Mouse (Mus musculus): ENCODE data around the gene Gm20388.

Gm20388 gene

GRCm38 (mm10) chr8:122005422-122006204 is 2095.0 kb downstream of the Gm20388 start:
- no peak for DNase-seq

DNA sequence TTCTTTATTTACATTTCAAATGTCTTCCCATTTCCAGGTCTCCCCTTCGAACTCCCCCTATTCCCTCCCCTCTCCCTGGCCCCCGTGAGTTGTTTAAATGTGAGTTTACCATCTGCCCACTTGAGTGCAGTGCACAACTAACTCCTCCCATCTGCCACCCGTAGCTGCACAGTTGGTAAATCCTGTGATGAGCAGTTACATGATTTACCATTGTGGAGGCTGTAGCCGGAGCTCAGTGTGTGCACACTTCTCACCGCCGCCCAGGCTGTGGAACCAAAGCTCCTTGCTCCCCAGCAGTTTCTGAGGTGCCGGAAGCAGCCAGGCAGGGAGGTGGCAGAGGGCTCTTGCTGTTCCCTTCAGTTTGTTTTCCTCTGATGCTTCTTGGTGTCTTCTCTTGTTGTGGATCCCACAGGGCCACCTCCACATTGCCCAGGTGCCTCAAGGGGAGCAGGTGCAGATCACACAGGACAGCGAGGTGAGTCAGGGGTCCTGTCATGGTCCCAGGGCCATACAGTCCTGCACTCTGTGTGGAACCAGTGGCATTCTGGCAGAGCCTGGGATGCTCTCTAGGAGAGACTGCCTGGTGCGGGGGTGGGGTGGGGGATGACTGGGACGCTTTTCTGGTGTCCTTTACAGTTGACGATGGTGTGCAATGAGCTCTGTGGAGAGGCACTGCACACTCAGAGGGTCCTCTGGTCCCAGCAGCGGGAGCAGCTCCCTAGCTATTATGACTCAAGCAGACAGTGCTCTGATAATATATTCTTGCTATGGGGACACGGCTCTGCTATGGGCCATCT is 2096.2 kb downstream of the Gm20388 start:
- DNase-seq = no peak

- no peak for DNase-seq
Observed at GRCm38 (mm10) chr8:122008395-122008794, 2097.8 kb downstream of the Gm20388 start.

DNA sequence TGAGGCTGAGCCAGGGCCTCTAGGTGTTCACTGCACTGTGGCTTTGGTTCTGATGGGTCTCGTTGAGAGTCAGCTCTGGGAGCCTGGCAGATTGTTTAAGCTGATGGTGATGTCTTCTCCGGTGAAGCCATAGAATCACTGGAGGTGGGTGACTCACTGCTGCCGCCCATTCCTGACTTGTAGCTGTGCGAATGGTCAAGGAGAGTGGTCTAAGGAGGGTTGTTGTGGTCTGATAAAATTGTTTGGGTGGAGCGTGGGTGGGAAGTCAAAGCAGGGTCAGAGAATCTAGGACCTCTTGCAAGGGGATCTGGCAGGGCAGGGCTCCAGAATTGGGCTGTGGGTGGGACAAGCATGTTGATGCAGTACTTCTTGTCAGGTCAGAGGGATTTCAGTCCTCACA is 2100.0 kb downstream of the Gm20388 start:
- no peak for DNase-seq

- DNase-seq = no peak
Observed at GRCm38 (mm10) chr8:122011066-122011588, 2100.5 kb downstream of the Gm20388 start.

- DNase-seq = no peak
Observed at GRCm38 (mm10) chr8:122014606-122015005, 2104.0 kb downstream of the Gm20388 start.

- DNase-seq = no peak
Observed at GRCm38 (mm10) chr8:122018046-122018831, 2107.6 kb downstream of the Gm20388 start.

DNA sequence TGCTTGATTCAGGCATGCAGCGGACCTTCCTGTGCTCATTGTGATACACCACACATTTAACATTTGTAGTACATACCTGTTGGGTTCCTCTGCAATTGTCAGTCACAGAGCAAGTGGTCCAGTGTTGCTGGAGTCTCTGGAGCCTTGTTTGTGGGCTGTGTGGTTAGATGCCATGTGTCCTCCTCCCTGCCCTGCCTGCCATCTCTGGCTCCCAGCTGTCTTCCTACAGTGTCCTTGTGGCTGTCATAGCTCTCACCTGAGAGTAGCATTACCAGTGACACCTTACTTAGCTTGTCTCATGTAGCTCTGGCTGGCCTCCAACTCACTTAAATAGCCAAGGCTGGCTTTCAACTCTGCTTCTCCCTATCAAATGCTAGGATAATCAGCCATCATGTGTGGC is 2108.5 kb downstream of the Gm20388 start:
- no peak for DNase-seq

DNA sequence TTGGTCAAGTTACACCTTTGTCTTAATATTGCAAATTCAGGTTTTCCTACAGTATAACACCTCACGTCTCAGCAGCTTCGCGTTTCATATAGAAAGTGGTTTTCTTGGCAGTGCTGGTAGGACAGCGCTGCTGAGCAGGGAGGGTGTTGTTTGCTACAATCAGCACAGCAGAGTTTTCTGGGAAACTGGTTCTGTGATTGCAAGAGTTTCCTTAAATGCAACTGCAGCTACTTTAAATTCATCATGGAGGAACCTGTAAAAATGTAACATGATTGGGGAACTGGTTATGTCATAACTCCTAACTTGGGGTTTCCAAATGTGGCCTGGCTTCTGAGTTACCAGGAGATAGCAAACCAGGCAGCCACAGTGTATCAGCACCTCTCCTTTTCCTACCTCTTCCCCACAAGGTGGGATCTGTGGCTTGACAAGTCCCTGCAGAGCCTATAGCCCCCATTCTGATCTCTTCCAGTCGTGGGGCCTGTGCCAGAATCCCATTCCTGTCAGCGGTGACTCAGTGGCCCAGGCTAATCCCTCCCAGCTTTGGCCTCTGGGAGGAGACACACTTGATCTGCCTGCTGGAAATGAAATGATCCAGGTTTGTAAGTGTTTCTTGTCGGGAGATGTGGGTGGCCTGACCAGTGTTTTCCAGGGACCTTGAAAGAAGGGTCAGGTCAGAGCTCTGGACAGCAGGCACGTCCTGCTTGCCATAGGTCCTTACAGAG is 2109.6 kb downstream of the Gm20388 start:
- no peak for DNase-seq

- no peak for DNase-seq
Observed at GRCm38 (mm10) chr8:122021725-122022124, 2111.1 kb downstream of the Gm20388 start.

- DNase-seq = no peak
Observed at GRCm38 (mm10) chr8:122022274-122022673, 2111.6 kb downstream of the Gm20388 start.

GRCm38 (mm10) chr8:122022705-122023104 is 2112.1 kb downstream of the Gm20388 start:
- DNase-seq = no peak

DNA sequence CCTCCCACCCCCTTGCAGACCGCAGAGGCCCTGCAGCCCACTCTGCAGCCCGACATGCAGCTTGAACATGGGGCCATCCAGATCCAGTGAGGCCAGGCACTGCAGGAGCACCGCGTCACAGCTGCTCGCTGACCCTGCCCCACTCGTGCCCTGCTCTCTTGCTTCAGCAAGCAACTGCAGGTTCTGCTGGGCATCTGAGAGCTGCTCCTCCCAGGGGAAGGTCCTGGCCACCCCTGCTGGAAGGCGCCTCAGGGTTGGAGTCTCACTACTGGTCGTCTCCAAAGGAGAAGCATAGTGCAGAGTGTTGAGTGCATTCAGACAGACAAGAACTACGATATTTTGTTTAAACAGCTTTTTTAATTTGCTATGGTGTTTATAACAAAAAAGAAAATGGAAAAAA is 2114.9 kb downstream of the Gm20388 start:
- DNase-seq = no peak

DNA sequence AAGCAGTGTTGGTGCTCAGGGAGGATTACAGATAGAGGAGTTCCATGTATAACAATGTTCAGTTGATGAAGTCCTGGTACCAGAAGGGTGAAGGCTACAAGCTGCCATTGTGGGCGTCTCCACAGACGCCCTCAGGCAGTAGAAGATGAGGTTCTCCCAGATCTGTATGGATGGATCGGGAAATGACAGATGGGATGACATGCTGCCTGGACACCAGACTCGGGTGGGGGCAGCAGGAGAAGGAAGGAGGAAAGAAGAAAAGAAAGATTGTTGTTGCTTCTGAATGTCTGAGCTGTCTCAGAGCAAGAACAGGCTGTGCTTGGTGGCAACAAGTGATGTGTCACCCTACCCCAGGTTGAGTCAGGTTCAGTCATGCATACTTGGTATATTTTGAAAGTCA is 2117.5 kb downstream of the Gm20388 start:
- no peak for DNase-seq

- DNase-seq = no peak
Observed at GRCm38 (mm10) chr8:122030965-122031364, 2120.3 kb downstream of the Gm20388 start.

DNA sequence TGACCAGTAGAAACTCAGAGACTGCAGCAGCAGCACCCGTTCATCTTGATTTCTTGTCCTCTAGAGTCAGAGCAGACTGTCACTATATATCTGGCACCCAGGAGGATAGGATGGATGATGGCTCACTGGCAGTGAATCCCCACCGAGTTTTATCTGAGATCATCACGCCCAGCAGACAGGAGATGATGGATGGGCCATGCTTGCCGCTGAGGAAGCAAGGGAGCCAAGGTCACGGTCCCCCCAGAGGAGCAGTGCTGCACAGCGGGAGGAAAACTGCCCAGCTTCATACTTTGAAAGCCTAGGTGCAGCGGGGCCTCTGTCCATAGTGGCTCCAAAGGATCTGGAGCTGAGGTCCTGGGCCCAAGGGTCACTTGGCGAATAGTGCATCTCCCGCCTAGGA is 2122.1 kb downstream of the Gm20388 start:
- DNase-seq = no peak

DNA sequence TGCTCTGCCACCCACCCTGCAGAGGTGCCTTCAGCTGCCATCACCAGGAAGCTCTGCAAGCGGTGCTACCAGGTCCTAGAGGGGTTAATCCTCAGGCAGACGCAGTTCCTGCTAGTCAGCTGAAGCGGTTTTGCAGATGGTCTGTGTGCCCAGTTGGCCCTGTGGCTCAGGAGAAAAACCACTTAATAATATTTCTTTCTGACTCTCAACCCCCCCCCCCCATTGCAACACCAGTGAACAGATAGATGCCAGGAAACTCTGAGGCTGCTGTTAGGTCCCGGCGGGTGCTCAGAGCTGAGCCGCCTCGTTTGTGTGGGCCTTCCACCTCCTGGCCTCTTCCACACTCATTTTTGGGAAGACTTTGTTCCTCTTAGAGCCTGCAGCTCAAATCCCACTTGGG is 2124.9 kb downstream of the Gm20388 start:
- no peak for DNase-seq

DNA sequence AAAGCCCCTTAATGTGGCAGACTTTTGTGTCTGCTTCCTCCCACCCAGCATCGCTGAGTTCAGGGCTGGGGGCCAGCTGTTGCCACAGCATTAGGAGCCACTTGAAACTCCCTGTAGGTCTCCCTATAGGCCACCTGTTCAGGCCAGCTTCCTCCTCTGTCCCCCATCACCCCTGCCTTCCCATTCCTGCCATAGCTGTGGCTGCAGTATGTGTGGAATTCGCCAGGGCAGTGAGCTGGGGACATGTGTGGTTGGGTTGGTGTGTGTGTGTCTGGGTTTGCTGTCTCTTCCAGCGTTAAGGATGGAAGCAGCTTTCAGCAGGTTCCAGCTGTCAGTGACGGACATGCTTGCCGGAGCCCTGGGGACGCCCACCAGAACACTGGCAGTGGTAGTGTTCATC is 2125.7 kb downstream of the Gm20388 start:
- DNase-seq = no peak

DNA sequence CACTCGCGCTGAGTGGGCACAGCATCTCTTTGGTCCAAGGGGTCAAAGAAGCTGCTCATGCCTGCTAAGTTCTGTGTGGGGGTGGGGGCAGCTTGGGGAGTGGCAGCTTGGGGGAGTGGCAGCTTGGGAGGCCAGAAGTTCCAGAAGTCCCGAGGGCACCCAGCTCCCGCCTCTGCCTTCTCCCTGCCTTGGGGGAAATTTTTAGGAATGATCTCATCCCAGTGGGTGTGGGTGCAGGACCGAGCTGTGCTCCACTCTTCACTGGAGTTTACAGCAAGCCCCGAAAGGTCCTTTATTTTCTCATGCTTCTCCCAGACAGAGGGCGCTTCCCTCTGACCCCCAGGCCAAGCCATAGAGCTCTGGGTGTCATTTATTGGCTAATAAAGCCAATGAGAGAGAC is 2126.6 kb downstream of the Gm20388 start:
- no peak for DNase-seq

GRCm38 (mm10) chr8:122038076-122038475 is 2127.4 kb downstream of the Gm20388 start:
- DNase-seq = no peak

DNA sequence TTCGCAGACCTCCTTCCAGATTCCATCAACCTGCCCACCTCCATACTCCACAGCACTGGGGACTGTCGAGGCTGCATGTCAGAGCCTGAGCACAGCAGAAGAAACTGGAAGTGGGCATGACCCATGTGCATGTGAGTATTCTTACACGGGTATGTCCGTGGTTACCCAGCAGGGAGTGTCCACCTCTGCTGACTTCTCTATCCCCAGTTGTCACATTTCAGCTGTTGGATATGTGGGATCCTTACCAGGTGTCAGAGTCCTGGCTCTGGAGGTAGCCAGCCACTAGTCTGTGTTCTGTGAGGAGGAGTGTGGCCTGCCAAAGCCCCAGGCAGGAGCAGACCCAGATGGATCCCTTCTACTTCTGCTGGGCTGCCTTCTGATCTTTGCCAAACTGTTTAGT is 2128.8 kb downstream of the Gm20388 start:
- DNase-seq = no peak

DNA sequence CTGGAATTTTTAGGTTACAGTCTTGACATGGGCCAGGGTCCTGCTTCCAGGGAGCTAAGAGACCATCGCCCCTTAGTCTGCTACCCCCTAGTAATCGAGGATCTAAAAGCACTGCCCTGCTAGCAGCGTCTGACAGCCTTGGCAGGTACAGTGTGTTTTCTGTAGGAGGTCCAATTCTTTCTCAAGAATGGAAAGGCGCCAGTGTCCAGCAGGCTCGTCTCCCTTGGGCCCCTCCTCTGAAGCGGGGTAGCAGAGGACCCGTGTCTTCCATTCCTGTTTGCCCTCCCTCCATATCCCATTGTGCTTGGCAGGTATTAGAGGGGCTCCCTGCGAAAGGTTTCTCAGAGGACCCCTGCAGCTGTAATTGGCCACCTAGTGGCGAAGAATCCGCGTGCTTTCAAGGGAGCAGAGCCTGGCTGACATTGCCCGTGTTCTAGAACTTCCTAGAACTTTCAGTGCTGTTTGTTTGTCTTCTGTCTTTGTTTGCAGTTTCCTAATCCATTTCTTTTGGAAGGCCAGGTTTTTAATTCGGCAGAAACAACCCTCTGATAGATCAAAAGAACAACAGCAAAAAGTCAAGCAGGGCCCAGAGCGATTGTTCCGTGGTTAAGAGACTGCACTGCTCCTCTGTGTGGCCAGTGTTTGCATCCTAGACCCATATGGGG is 2136.7 kb downstream of the Gm20388 start:
- no peak for DNase-seq

Measured in liver (tissue).